Mouse (Mus musculus) heart, embryonic 11.5 days (tissue): ENCODE results near the gene Tenm2. TPM values are rescaled to one million over a fixed set of nuclear protein-coding genes. Genes with fewer than 3 reads are reported as not detected.
A peak's percentile ranks its signal among the peaks of the same experiment; 100 is the strongest.

ENCODE experiments used
- ATAC-seq: fragments of 200-750 bp; cut with Nextera tagmentation; replicated peaks from 2 replicates; pipeline ENCODE4 v1.8.0; 2017; ENCODE audit warnings: moderate library complexity; ENCODE audit not compliant: insufficient number of reproducible peaks, low FRiP score, low TSS enrichment
- H3K27ac ChIP-seq: fragments of 300-500 bp; sonication (generic); 2 replicates; pipeline ENCODE4 v1.5.1; 2014; ENCODE audit warnings: mild to moderate bottlenecking, low read depth, low read length
- H3K27me3 ChIP-seq: fragments of 300-500 bp; sonication (generic); 2 replicates; pipeline ENCODE4 v1.6.1; 2014; ENCODE audit warnings: mild to moderate bottlenecking, low read length, mixed read lengths; ENCODE audit not compliant: control insufficient read depth, insufficient read depth
- H3K36me3 ChIP-seq: fragments of 300-500 bp; sonication (generic); 2 replicates; pipeline ENCODE4 v1.6.1; 2014; ENCODE audit warnings: mild to moderate bottlenecking, low read length, moderate library complexity, mixed read lengths; ENCODE audit not compliant: control insufficient read depth, insufficient read depth
- H3K4me1 ChIP-seq: fragments of 300-500 bp; sonication (generic); 2 replicates; pipeline ENCODE4 v1.6.1; 2014; ENCODE audit warnings: low read length; ENCODE audit not compliant: control insufficient read depth, insufficient read depth
- H3K4me2 ChIP-seq: fragments of 300-500 bp; sonication (generic); 2 replicates; pipeline ENCODE4 v1.6.1; 2014; ENCODE audit warnings: mild to moderate bottlenecking, moderate library complexity
- H3K4me3 ChIP-seq: fragments of 300-500 bp; sonication (generic); 2 replicates; pipeline ENCODE4 v1.5.1; 2014; ENCODE audit warnings: low read depth, low read length
- H3K9ac ChIP-seq: fragments of 300-500 bp; sonication (generic); 2 replicates; pipeline ENCODE4 v1.6.1; 2014; ENCODE audit warnings: mild to moderate bottlenecking, low read depth, low read length, moderate library complexity
- H3K9me3 ChIP-seq: fragments of 300-500 bp; sonication (generic); replicated peaks from 2 replicates; pipeline ENCODE4 v1.6.1; 2016; ENCODE audit warnings: low read length; ENCODE audit not compliant: control insufficient read depth
- WGBS: fragments of 180-500 bp; shearing (Covaris S2); extraction: QIAGEN DNeasy Blood & Tissue Kit; methylation state at CpG from one replicate; pipeline ENCODE4 v1.1.7; 2014; ENCODE audit not compliant: insufficient replicate concordance; 5-methylcytosine and 5-hydroxymethylcytosine counted together
- polyA plus RNA-seq: library from polyadenylated mRNA; unstranded; fragments of >200 nt; fragmentation: Nextera tagmentation; extraction: Ambion mirVana; gene quantifications from 2 replicates; pipeline ENCODE4 v1.2.1, GENCODE M21; 2014

Tenm2 gene
- polyA plus RNA-seq, 1 experiment from 2014 or later: 1.4 TPM

DNA sequence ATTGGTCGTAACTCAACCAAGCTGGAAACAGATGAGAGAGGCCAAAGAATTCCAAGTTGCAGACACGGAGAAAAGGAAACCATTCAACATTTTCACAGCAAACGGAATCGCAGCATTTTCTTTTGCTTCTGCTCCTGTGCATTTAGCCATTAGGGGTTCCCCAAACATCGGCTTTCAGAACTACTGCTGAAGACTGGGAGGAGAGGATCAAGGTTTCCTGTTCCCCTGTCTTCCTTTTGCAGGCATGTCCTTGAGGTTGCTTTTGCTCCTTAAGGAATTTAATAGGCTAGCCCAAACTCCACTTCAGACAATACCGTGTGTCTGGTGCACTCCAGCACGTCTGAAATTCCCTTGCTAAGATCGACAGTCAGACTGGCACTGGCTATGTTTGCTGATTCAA lies 541.0 kb downstream of the Tenm2 start:
- Histone ChIP-seq H3K27me3 (no peaks in the 10 kb centered on the region), H3K9ac (no peak overlapping the region), H3K9me3 (no peaks in the 10 kb centered on the region), H3K4me1 (no peaks in the 10 kb centered on the region), H3K36me3 (no peaks in the 10 kb centered on the region), H3K4me2 (no peak overlapping the region), H3K4me3 (no peak overlapping the region), H3K27ac (no peak overlapping the region)
- ATAC-seq: no peak
- 71% methylated on average over 8 of the region's 8 CpGs for WGBS

DNA sequence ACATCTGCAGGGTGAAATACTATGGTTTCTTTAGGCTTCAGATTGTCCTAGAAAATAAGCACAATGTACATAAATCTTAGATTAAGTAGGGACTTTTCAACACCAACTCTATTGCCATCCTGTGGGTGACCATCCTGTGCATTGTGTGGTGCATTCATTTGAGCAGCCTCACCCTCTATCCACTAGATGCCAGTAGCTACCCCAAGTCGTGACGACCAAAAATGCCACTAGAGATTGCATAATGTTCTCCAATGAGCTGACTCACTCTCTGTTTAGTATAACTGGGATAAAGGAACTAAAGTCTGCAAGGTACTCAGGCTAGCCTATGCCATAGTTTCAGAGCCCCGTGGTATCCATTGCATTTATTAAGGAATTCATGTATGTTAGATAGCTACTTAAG lies 543.1 kb downstream of the Tenm2 start:
- no peaks in the 10 kb centered on the region for H3K36me3 ChIP-seq
- H3K4me3 ChIP-seq: no peak overlapping the region
- H3K4me2 ChIP-seq: no peak overlapping the region
- H3K27me3 ChIP-seq: no peaks in the 10 kb centered on the region
- no peak overlapping the region for H3K27ac ChIP-seq
- 73% methylated on average over 3 of the region's 3 CpGs for WGBS
- H3K9ac ChIP-seq: no peak overlapping the region
- H3K9me3 ChIP-seq: no peaks in the 10 kb centered on the region
- H3K4me1 ChIP-seq: no peaks in the 10 kb centered on the region
- no peak for ATAC-seq

DNA sequence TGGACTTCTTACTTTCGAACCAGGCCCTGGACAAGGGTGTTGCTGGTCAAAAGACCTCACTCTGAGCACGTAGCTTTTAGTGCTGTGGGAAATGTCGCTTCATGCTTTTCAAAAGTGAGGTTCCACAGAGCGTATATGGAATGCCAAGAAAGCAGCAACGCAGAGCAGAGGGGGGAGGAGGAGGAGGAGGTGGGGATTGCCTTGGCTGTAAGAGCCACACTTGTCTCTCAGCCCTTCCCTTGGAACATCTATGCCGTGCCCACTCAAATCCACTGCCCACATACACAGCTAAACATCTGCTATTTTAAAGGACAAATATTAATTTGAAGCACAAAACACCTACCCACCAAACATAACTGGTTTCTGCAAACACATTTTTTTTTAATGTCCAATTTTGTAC lies 544.9 kb downstream of the Tenm2 start:
- Histone ChIP-seq H3K4me3 (no peak overlapping the region), H3K4me1 (0 out of 2 replicates have a peak, but pooled peaks cover 2% of the 10 kb centered on the region), H3K4me2 (no peak overlapping the region), H3K27me3 (no peaks in the 10 kb centered on the region), H3K36me3 (no peaks in the 10 kb centered on the region), H3K27ac (no peak overlapping the region), H3K9ac (no peak overlapping the region), H3K9me3 (no peaks in the 10 kb centered on the region)
- 66% methylated on average over 6 of the region's 6 CpGs for WGBS
- no peak for ATAC-seq

DNA sequence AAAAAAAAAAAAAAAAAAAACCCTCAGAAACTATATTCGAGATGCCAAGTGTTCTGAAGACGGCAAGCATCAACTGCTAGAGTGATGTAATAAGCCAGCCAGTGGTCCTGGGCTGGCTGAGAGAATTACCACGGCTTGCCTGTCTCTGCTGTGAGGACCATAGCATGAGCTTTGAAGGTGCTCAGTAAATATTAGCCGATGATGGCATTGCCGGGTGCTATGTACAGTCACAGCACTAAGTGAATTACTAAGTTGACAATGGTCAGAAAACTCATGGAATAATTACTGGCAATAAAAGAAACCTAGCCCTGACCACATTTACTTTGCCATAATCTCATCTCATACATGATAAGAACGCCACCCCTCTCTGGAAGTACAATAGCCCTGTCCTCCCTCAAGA lies 549.5 kb downstream of the Tenm2 start:
- no peak for ATAC-seq
- Histone ChIP-seq H3K4me3 (no peak overlapping the region), H3K4me2 (no peak overlapping the region), H3K36me3 (no peaks in the 10 kb centered on the region), H3K9ac (no peak overlapping the region), H3K27ac (no peak overlapping the region), H3K9me3 (no peaks in the 10 kb centered on the region), H3K4me1 (0 out of 2 replicates have a peak, but pooled peaks cover 2% of the 10 kb centered on the region), H3K27me3 (no peaks in the 10 kb centered on the region)
- WGBS: 60% methylated on average over 6 of the region's 6 CpGs

DNA sequence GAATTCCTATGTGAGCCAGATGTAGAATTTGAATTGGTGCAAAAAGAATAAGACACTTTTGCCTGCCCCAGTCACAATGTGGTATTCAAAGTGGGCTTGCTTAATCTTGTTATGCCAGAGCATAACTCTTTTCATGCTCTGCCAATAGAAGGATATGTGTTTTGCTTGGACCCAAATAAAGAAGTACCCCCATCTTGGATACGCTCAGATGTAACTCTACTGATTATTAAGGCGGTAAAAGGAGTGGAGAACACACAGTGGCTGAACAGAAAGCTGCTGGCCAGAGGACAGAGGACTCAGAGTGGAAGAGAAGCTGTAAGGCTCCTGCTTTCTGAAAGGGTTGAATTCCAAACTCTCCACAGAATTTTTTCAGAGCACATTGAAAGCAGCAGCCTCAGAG lies 556.4 kb downstream of the Tenm2 start:
- 84% methylated on average over 2 of the region's 2 CpGs for WGBS
- no peak overlapping the region for H3K4me3 ChIP-seq
- no peaks in the 10 kb centered on the region for H3K9me3 ChIP-seq
- no peaks in the 10 kb centered on the region for H3K4me1 ChIP-seq
- H3K4me2 ChIP-seq: no peak overlapping the region
- no peaks in the 10 kb centered on the region for H3K36me3 ChIP-seq
- no peak overlapping the region for H3K9ac ChIP-seq
- no peaks in the 10 kb centered on the region for H3K27me3 ChIP-seq
- ATAC-seq: no peak
- no peak overlapping the region for H3K27ac ChIP-seq

DNA sequence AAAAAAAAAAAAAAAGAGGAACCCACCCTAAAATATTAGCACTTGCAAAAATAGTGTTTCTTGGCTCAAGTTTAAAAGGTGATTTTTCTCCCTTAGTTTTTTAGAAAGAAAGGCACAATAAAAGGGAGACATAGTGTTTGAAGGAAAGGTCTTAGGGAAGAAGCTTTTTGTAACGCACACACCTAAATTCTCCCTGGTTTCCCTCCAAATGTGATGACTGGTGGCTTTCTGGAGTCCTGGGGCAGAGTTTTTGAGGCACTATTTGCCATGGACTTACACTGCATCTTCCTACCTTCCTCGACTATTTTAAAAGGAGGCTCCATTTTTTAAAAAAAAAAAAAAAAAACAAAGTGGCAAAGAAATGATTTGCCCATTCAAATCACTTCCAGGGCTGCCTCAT lies 557.2 kb downstream of the Tenm2 start:
- Histone ChIP-seq H3K36me3 (no peaks in the 10 kb centered on the region), H3K4me1 (no peaks in the 10 kb centered on the region), H3K9ac (no peak overlapping the region), H3K27me3 (no peaks in the 10 kb centered on the region), H3K4me2 (peak overlapping the region; percentile 61), H3K4me3 (peak overlapping the region; percentile 49), H3K27ac (no peak overlapping the region), H3K9me3 (no peaks in the 10 kb centered on the region)
- WGBS: 51% methylated on average over 2 of the region's 2 CpGs
- ATAC-seq: no peak

DNA sequence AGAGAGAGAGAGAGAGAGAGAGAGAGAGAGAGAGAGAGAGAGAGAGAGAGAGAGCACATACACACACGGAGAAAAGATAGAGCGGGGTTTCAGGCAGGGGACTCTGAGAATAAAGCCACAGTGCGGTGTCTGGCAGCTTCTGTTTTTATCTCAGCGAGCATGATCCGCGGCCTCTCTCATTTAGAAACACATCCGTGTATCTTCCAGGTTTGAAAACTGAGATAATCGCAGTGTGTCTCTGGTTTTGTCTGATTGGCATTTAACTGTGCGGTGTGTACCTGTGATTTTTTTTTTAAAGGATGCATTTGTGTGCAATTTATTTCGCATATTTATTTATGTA lies 557.7 kb downstream of the Tenm2 start:
- Histone ChIP-seq H3K27ac (peak overlapping the region; percentile 79), H3K4me2 (peak overlapping the region; percentile 61), H3K36me3 (no peaks in the 10 kb centered on the region), H3K4me1 (no peaks in the 10 kb centered on the region), H3K27me3 (no peaks in the 10 kb centered on the region), H3K9ac (peak overlapping the region; percentile 65; the same call in 1 of the 2 replicates), H3K9me3 (no peaks in the 10 kb centered on the region), H3K4me3 (peak overlapping the region; percentile 49)
- ATAC-seq: no peak
- WGBS: 8% methylated on average over 10 of the region's 10 CpGs

DNA sequence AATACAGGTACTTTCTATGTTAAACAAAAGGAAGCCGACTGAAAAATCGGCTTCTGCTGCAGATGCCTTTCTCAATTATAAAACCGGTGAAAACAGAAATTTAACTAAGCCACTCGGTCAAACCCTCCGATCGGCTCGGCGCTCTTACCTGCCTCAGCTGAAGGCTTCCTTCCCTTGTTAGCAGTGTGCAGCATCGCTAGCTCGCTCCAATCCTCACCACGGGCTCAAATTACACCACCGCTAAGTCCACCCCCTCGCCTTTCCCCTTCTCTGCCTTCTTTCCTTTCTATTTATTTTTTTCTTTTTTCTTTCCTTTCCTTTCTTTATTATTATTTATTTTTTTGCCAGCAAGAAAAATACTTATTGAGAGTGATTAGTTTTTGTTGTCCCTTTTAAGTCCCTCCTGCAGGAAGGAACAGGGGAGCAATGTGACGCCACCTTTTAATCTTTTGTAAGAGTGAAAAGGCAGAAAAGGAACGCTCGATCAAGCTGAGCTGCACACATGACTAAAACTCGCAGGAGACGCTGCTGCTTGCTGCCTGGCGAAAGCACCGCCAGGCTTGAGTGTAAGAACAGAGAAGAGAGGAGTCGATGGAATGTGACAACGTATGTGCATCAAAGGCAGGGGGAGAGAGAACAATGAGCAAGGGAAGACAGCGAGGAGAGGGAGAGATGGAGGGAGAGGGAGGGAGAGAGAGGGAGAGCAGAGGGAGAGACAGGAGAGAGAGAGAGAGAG lies 558.3 kb downstream of the Tenm2 start:
- H3K27ac ChIP-seq: peak overlapping the region; percentile 79
- H3K9me3 ChIP-seq: no peaks in the 10 kb centered on the region
- H3K27me3 ChIP-seq: no peaks in the 10 kb centered on the region
- no peaks in the 10 kb centered on the region for H3K36me3 ChIP-seq
- under 1% methylated on average over 23 of the region's 23 CpGs for WGBS
- H3K4me1 ChIP-seq: no peaks in the 10 kb centered on the region
- H3K4me3 ChIP-seq: peak overlapping the region; percentile 49
- H3K9ac ChIP-seq: peak overlapping the region; percentile 65
- peak overlapping the region; percentile 61 for H3K4me2 ChIP-seq
- no peak; the same call in none of the 2 replicates for ATAC-seq
